Mouse (Mus musculus) kidney, postnatal 14 days (tissue): ENCODE measurements at regions not wholly inside any gene's neighbourhood (a gene's known extent, or its start where the extent isn't known, plus 50 kb on each side); places are given as distances from the start of the nearest gene placed in this dataset.
"Not testable (repeated sequence)": the region's sequence is repeated elsewhere in the genome, so short reads cannot be mapped to it uniquely, and the experiment has no call there.

Experiments
- DNase-seq: peaks from one replicate; pipeline ENCODE4 v3.0.0; 2022; ENCODE audit warnings: mixed read lengths

GRCm38 (mm10) chr7:87096500-87096899 lies 100.6 kb downstream of the Vmn2r79 start:
- DNase-seq, result no peak

- not testable (repeated sequence) for DNase-seq
Observed at GRCm38 (mm10) chr7:87099611-87100010, 103.7 kb downstream of the Vmn2r79 start.

GRCm38 (mm10) chr7:87100377-87100776 lies 104.5 kb downstream of the Vmn2r79 start:
- not testable (repeated sequence) for DNase-seq

GRCm38 (mm10) chr7:87101281-87101680 lies 105.4 kb downstream of the Vmn2r79 start:
- not testable (repeated sequence) for DNase-seq

GRCm38 (mm10) chr7:87110312-87110984 lies 114.5 kb downstream of the Vmn2r79 start:
- peak; percentile 18 for DNase-seq

GRCm38 (mm10) chr7:87110985-87111372 lies 115.1 kb downstream of the Vmn2r79 start:
- no peak for DNase-seq

GRCm38 (mm10) chr7:87113654-87114053 lies 117.7 kb downstream of the Vmn2r79 start:
- DNase-seq, result peak; percentile 58

GRCm38 (mm10) chr7:87122516-87122915 lies 123.4 kb upstream of the Nox4 start:
- DNase-seq, result peak; percentile 28

GRCm38 (mm10) chr7:87145896-87146295 lies 100.0 kb upstream of the Nox4 start:
- DNase-seq, result peak; percentile 36

GRCm38 (mm10) chr7:87147703-87148102 lies 98.2 kb upstream of the Nox4 start:
- no peak for DNase-seq

- no peak for DNase-seq
Observed at GRCm38 (mm10) chr7:87148681-87149080, 97.2 kb upstream of the Nox4 start.

GRCm38 (mm10) chr7:87150991-87151390 lies 94.9 kb upstream of the Nox4 start:
- peak; percentile 13 for DNase-seq

- DNase-seq, result no peak
Observed at GRCm38 (mm10) chr7:87186443-87187153, 59.3 kb upstream of the Nox4 start.

GRCm38 (mm10) chr7:87195647-87196046 lies 50.2 kb upstream of the Nox4 start:
- DNase-seq, result no peak
